Mouse (Mus musculus) ES-Bruce4 (cell line): ENCODE measurements at regions not wholly inside any gene's neighbourhood (a gene's known extent, or its start where the extent isn't known, plus 50 kb on each side); places are given as distances from the start of the nearest gene placed in this dataset.

Source experiments
- CTCF ChIP-seq: IDR thresholded peaks from one replicate; pipeline ENCODE4 v1.8.1; 2011; ENCODE audit warnings: low read depth, low read length
- POLR2A ChIP-seq: IDR thresholded peaks from one replicate; pipeline ENCODE4 v1.8.1; 2011; ENCODE audit warnings: low read length; ENCODE audit not compliant: insufficient read depth

GRCm38 (mm10) chr8:6140090-6140489 lies 1034.9 kb upstream of the Slc10a2 start:
- no peak for TF ChIP-seq CTCF
- TF ChIP-seq POLR2A = no peak
